Mouse (Mus musculus) embryo, embryonic 11 days (tissue): ENCODE measurements around the gene Slc25a17.

Experiments used
- DNase-seq: peaks from one replicate; pipeline ENCODE4 v3.0.0-alpha.2; 2015

Gene Slc25a17

DNA sequence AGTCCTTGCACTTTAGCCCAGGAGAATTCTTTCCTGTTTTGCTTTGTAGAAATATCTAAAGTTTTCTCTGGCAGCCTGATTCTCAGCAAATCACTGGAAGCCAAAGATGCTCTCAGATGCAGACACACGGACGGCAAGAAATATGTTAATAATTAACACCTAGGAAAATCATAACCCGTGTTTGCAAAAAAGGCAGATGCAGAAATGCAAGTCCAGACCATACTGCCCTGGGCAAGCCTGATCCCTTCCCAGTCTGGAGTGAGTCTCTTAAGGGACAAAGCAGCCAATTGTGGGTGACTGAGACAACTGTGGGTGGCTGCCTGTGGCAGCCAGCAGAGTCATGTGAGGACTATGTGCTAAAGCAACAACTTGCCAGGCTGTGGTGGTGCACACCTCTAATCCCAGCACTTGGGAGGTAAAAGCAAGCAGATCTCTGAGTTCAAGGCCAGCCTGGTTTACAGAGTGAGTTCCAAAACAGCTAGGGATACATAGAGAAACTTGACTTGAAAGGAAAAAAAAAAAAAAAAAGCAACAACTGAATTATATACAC, 60.0 kb downstream of the Slc25a17 start:
- no peak for DNase-seq

- DNase-seq, result no peak
Observed at GRCm38 (mm10) chr15:81299549-81299948, 61.1 kb downstream of the Slc25a17 start.

DNA sequence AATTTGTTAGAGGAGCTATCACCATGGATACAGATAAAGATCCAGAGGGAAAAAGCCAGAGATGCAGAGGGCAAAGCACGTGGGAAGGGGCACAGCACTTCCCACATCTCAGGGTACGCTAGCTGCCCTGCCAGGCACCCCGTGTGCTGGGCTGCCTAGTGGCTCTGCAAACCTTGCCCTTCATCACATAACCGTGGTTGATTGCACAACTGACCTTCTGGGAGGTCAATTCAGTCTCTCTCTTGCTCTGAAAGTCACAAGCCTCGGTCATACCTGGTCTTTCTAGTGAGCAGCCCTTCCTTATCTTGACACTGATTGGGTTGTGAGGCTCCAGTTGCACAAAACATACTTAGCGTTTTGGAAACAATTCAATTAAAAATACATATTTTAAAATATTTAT, 62.4 kb downstream of the Slc25a17 start:
- DNase-seq, result no peak

- DNase-seq, result no peak
Observed at GRCm38 (mm10) chr15:81297543-81297942, 63.1 kb downstream of the Slc25a17 start.

DNA sequence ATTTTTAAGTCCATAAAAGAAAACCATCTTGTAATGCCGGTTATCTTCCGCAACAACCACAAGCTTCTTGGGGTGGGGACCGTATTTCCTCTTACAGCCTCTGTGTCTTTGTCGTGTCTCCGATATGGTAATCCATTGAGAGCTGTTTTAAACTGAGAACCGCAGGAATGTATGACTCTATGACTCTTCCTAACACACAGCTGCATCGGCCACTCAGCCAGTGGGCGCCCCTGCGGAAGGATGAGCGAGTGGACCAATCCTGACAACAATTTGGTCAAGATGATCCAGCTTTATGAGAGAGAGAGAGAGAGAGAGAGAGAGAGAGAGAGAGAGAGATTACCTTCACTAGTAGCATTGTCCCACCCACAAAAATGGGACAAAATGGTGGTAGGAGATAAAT, 65.7 kb downstream of the Slc25a17 start:
- no peak for DNase-seq

GRCm38 (mm10) chr15:81294386-81294785, 66.2 kb downstream of the Slc25a17 start:
- no peak for DNase-seq

GRCm38 (mm10) chr15:81290747-81291146, 69.9 kb downstream of the Slc25a17 start:
- no peak for DNase-seq

DNA sequence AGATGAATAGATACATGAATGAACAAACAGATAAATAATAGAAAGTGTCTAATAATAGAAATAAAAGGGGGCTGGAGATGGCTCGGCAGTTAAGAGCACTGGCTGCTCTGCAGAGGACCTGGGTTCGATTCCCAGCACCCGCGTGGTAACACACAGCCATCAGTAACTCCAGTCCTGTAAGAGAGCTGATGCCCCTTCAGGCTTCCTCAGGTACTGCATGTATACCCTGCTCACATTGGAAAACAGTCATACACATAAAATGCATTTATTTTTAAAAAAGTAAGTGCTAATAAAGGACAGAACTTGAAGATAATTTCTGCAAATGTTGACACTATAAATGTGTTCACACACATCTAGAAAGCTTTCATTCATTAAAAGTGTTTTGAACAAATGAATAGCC, 70.4 kb downstream of the Slc25a17 start:
- no peak for DNase-seq

- DNase-seq, result no peak
Observed at GRCm38 (mm10) chr15:81284121-81284734, 76.4 kb downstream of the Slc25a17 start.

DNA sequence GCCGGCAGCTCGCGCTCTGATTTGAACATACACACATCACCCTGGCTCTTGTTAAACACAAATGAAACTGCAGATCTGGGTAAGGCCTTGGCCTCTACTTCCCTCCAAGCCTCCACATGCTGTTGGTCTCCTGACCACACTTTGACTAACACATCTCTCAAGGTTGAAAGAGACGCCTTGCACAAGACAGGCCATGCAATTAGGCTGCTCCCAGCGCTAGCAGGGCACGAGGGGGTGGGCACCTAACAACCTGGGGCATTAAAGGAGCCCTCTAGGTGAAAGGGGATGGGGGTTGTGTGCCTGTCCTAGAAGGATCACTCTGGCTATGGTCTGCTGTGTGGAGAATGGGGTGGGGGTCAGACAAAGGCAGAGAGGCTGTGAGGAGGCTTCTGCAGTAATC, 81.9 kb downstream of the Slc25a17 start:
- no peak for DNase-seq

GRCm38 (mm10) chr15:81277928-81278327, 82.7 kb downstream of the Slc25a17 start:
- DNase-seq, result peak; percentile 77

GRCm38 (mm10) chr15:81273361-81273760, 87.3 kb downstream of the Slc25a17 start:
- no peak for DNase-seq

GRCm38 (mm10) chr15:81272305-81273053, 88.1 kb downstream of the Slc25a17 start:
- DNase-seq, result no peak
